Mouse (Mus musculus) forebrain, embryonic 16.5 days (tissue): ENCODE measurements at regions not wholly inside any gene's neighbourhood (a gene's known extent, or its start where the extent isn't known, plus 50 kb on each side); places are given as distances from the start of the nearest gene placed in this dataset.
"Not testable (repeated sequence)": the region's sequence is repeated elsewhere in the genome, so short reads cannot be mapped to it uniquely, and the experiment has no call there.

ENCODE experiments used
- ATAC-seq: fragments of 200-750 bp; cut with Nextera tagmentation; 2 replicates; pipeline ENCODE4 v1.8.0; 2017; ENCODE audit warnings: mild to moderate bottlenecking, moderate library complexity
- H3K27ac ChIP-seq: fragments of 300-500 bp; sonication (generic); 2 replicates; pipeline ENCODE4 v1.5.1; 2014; ENCODE audit warnings: low read length, control low read depth
- H3K27me3 ChIP-seq: fragments of 300-500 bp; sonication (generic); replicated peaks from 2 replicates; pipeline ENCODE4 v1.6.1; 2014; ENCODE audit warnings: low read length; ENCODE audit not compliant: control insufficient read depth, insufficient read depth
- H3K36me3 ChIP-seq: fragments of 300-500 bp; sonication (generic); 2 replicates; pipeline ENCODE4 v1.6.1; 2014; ENCODE audit not compliant: control insufficient read depth, insufficient read depth
- H3K4me1 ChIP-seq: fragments of 300-500 bp; sonication (generic); replicated peaks from 2 replicates; pipeline ENCODE4 v1.6.1; 2014; ENCODE audit warnings: low read length; ENCODE audit not compliant: control insufficient read depth, insufficient read depth
- H3K4me2 ChIP-seq: fragments of 300-500 bp; sonication (generic); 2 replicates; pipeline ENCODE4 v1.6.1; 2014; ENCODE audit warnings: mild to moderate bottlenecking, low read length, control low read depth
- H3K4me3 ChIP-seq: fragments of 300-500 bp; sonication (generic); replicated peaks from 2 replicates; pipeline ENCODE4 v1.5.1; 2014; ENCODE audit warnings: mild to moderate bottlenecking, low read length, control low read depth
- H3K9ac ChIP-seq: fragments of 300-500 bp; sonication (generic); replicated peaks from 2 replicates; pipeline ENCODE4 v1.6.1; 2014; ENCODE audit warnings: low read depth, low read length, control low read depth
- H3K9me3 ChIP-seq: fragments of 300-500 bp; sonication (generic); 2 replicates; pipeline ENCODE4 v1.6.1; 2016; ENCODE audit warnings: low read length; ENCODE audit not compliant: control insufficient read depth
- WGBS: fragments of 180-500 bp; shearing (Covaris S2); extraction: QIAGEN DNeasy Blood & Tissue Kit; methylation state at CpG from one replicate; pipeline ENCODE4 v1.1.7; 2014; 5-methylcytosine and 5-hydroxymethylcytosine counted together

DNA sequence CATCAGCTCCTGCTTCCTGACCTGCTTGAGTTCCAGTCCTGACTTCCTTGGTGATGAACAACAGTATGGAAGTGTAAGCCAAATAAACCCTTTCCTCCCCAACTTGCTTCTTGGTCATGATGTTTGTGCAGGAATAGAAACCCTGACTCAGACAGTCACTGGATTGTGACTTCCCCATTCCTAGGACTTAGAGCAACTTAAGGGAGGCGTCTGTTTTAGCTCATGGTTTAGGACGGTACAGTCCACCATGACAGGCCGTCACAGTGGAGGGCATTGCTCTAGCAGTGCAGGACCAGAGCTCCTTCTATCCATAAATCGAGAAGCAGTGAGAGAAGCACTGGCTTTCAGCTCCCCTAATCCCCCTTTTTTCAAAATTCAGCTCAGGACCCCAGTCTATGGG lies 603.4 kb upstream of the Gm19410 start:
- not testable (repeated sequence) for H3K27ac ChIP-seq, H3K36me3 ChIP-seq, H3K4me3 ChIP-seq, H3K27me3 ChIP-seq, H3K9me3 ChIP-seq, H3K4me1 ChIP-seq, ATAC-seq, H3K9ac ChIP-seq, H3K4me2 ChIP-seq
- 94% methylated on average over 4 of the region's 4 CpGs for WGBS

GRCm38 (mm10) chr8:35166611-35167010 lies 599.0 kb upstream of the Gm19410 start:
- H3K9me3 ChIP-seq, result no peaks in the 10 kb centered on the region

GRCm38 (mm10) chr8:35171536-35172310 lies 593.9 kb upstream of the Gm19410 start:
- no peaks in the 10 kb centered on the region for H3K27me3 ChIP-seq
- no peak overlapping the region for H3K27ac ChIP-seq
- no peak overlapping the region for H3K9ac ChIP-seq
- no peak overlapping the region for H3K4me3 ChIP-seq
- no peaks in the 10 kb centered on the region for H3K36me3 ChIP-seq
- H3K4me1 ChIP-seq, result no peaks in the 10 kb centered on the region
- H3K4me2 ChIP-seq, result no peak overlapping the region
- no peaks in the 10 kb centered on the region for H3K9me3 ChIP-seq
- WGBS, result 91% methylated on average over 13 of the region's 13 CpGs
- ATAC-seq, result no peak

More at GRCm38 (mm10) chr8:35166611-35167010, 599.0 kb upstream of the Gm19410 start:
- Histone ChIP-seq H3K36me3 (no peaks in the 10 kb centered on the region), H3K27ac (no peak overlapping the region), H3K4me3 (no peak overlapping the region), H3K4me1 (no peaks in the 10 kb centered on the region), H3K9ac (no peak overlapping the region), H3K27me3 (no peaks in the 10 kb centered on the region), H3K4me2 (no peak overlapping the region)
- WGBS, result 76% methylated on average over 6 of the region's 6 CpGs
- ATAC-seq, result no peak

DNA sequence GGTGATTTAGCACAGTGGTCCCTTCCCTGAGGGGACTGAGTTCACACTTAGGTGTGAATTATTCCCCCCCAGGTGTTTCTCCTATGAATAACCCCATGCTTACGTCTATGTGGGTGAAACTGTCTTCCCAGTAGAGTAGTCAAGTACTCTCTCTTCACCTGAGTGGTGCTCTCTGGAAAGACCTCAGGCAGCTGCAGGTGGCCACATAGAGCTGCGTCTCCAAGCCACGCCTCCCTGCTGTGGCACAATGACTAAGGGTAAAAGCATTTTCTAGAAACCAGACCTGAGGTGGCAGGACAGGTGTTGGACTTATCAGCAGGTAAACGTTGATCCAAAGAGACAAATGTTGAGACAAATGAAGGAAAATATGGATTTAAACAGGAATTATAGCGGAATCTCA lies 588.3 kb upstream of the Gm19410 start:
- Histone ChIP-seq H3K27ac (no peak overlapping the region), H3K4me1 (no peaks in the 10 kb centered on the region), H3K27me3 (no peaks in the 10 kb centered on the region), H3K9me3 (no peaks in the 10 kb centered on the region), H3K9ac (no peak overlapping the region), H3K4me2 (no peak overlapping the region), H3K36me3 (no peaks in the 10 kb centered on the region), H3K4me3 (no peak overlapping the region)
- no peak for ATAC-seq
- WGBS, result 72% methylated on average over 5 of the region's 5 CpGs

- WGBS, result 83% methylated on average over 3 of the region's 3 CpGs
- H3K4me3 ChIP-seq, result no peak overlapping the region
- no peaks in the 10 kb centered on the region for H3K9me3 ChIP-seq
- no peak overlapping the region for H3K27ac ChIP-seq
- no peaks in the 10 kb centered on the region for H3K4me1 ChIP-seq
- no peak for ATAC-seq
- no peak overlapping the region for H3K4me2 ChIP-seq
- no peak overlapping the region for H3K9ac ChIP-seq
- no peaks in the 10 kb centered on the region for H3K27me3 ChIP-seq
- H3K36me3 ChIP-seq, result no peaks in the 10 kb centered on the region
Measured at GRCm38 (mm10) chr8:35180075-35180474, 585.5 kb upstream of the Gm19410 start.

DNA sequence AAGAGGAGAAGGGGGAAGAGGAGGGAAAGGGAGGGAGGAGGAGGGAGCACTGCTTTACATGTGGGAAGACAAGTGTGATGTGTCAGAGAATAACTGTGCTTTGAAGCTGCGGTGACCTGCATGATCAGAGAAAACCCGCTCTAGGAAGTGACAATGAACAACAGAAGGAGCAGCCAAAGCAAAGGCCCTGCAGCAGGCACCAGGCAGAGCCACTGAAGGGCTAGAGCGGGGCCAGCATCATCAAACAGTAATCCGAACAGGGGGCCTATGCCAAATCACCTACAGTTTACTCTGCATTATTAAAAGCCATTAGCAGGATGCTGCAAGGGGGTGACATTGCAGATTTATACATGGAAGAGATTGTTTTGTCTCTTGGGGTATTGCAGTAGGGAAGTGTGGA lies 583.4 kb upstream of the Gm19410 start:
- Histone ChIP-seq H3K27ac (no peak overlapping the region), H3K4me2 (no peak overlapping the region), H3K27me3 (no peaks in the 10 kb centered on the region), H3K9ac (no peak overlapping the region), H3K36me3 (no peaks in the 10 kb centered on the region), H3K4me3 (no peak overlapping the region), H3K9me3 (no peaks in the 10 kb centered on the region), H3K4me1 (no peaks in the 10 kb centered on the region)
- no peak for ATAC-seq
- WGBS, result 75% methylated on average over 4 of the region's 4 CpGs

GRCm38 (mm10) chr8:35183423-35183822 lies 582.2 kb upstream of the Gm19410 start:
- 96% methylated on average over 14 of the region's 14 CpGs for WGBS
- Histone ChIP-seq H3K27ac (no peak overlapping the region), H3K36me3 (no peaks in the 10 kb centered on the region), H3K27me3 (no peaks in the 10 kb centered on the region), H3K9me3 (no peaks in the 10 kb centered on the region), H3K4me1 (no peaks in the 10 kb centered on the region), H3K9ac (no peak overlapping the region), H3K4me3 (no peak overlapping the region), H3K4me2 (no peak overlapping the region)
- no peak for ATAC-seq

- WGBS, result 83% methylated on average over 10 of the region's 10 CpGs
- no peak overlapping the region for H3K27ac ChIP-seq
- no peaks in the 10 kb centered on the region for H3K9me3 ChIP-seq
- H3K4me3 ChIP-seq, result no peak overlapping the region
- H3K27me3 ChIP-seq, result no peaks in the 10 kb centered on the region
- no peaks in the 10 kb centered on the region for H3K36me3 ChIP-seq
- H3K4me1 ChIP-seq, result no peaks in the 10 kb centered on the region
- ATAC-seq, result no peak
- H3K4me2 ChIP-seq, result no peak overlapping the region
- H3K9ac ChIP-seq, result no peak overlapping the region
Measured at GRCm38 (mm10) chr8:35185165-35185564, 580.4 kb upstream of the Gm19410 start.

DNA sequence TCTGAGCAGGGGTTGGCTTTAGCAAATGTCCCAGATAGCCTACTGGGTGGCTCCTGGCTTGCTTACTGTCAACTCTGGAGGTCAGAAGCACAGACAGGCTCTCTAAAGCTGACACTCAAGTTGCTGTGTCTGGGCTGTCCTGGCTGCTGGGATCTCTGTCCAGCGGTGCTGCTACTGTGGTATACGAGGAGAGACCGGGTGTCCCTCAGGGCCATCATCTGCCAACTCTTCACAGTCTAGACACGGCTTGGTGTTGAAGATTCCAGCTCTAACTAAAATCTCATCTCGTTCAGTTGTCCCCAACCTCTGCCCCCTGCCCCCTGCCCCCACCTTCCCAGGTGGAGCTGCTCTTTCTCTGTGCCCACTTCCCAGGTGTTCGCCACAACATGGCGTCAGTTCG lies 577.1 kb upstream of the Gm19410 start:
- Histone ChIP-seq H3K9ac (no peak overlapping the region), H3K36me3 (no peaks in the 10 kb centered on the region), H3K4me3 (no peak overlapping the region), H3K4me1 (peaks cover 2% of the 10 kb centered on the region; the same call in 1 of the 2 replicates), H3K27me3 (no peaks in the 10 kb centered on the region), H3K27ac (no peak overlapping the region), H3K9me3 (no peaks in the 10 kb centered on the region), H3K4me2 (no peak overlapping the region)
- no peak for ATAC-seq
- 92% methylated on average over 8 of the region's 8 CpGs for WGBS

- WGBS, result 91% methylated on average over 16 of the region's 16 CpGs
- no peaks in the 10 kb centered on the region for H3K36me3 ChIP-seq
- peaks cover 4% of the 10 kb centered on the region; the same call in 1 of the 2 replicates for H3K4me1 ChIP-seq
- ATAC-seq, result no peak
- H3K27me3 ChIP-seq, result no peaks in the 10 kb centered on the region
- H3K4me3 ChIP-seq, result no peak overlapping the region
- no peak overlapping the region for H3K4me2 ChIP-seq
- no peaks in the 10 kb centered on the region for H3K9me3 ChIP-seq
- no peak overlapping the region for H3K27ac ChIP-seq
- H3K9ac ChIP-seq, result no peak overlapping the region
Measured at GRCm38 (mm10) chr8:35189695-35190094, 575.9 kb upstream of the Gm19410 start.
